Mouse (Mus musculus): Measurements from ENCODE around the gene Fbxo3. TPM values are rescaled to one million over a fixed set of nuclear protein-coding genes. Genes with fewer than 3 reads are reported as not detected.
"Not testable (repeated sequence)": the region's sequence is repeated elsewhere in the genome, so short reads cannot be mapped to it uniquely, and the experiment has no call there.

Fbxo3 gene
- total RNA-seq, 4 experiments from 2014 or later, result 46.4 to 51.8 (median 49.5) TPM

- no peak for DNase-seq (ENCODE audit: low spot score in 2 of 2)
Measured at GRCm38 (mm10) chr2:104036316-104036715, 8.8 kb downstream of the Fbxo3 start.

GRCm38 (mm10) chr2:104038236-104038635 lies 10.7 kb downstream of the Fbxo3 start:
- DNase-seq (ENCODE audit: low spot score in 2 of 2), result no peak

- DNase-seq (ENCODE audit: low spot score in 2 of 2), result no peak
Measured at GRCm38 (mm10) chr2:104041632-104042031, 14.1 kb downstream of the Fbxo3 start.

- no peak for DNase-seq (ENCODE audit: low spot score in 2 of 2)
Measured at GRCm38 (mm10) chr2:104042766-104043165, 15.2 kb downstream of the Fbxo3 start.

- no peak for DNase-seq (ENCODE audit: low spot score in 2 of 2)
Measured at GRCm38 (mm10) chr2:104043624-104044478, 16.3 kb downstream of the Fbxo3 start.

GRCm38 (mm10) chr2:104044479-104045080 lies 17.1 kb downstream of the Fbxo3 start:
- peak in 1 of 2 experiments; percentile 34 for DNase-seq (ENCODE audit: low spot score in 2 of 2)

- no peak for DNase-seq (ENCODE audit: low spot score in 2 of 2)
Measured at GRCm38 (mm10) chr2:104058381-104058780, 30.9 kb downstream of the Fbxo3 start.

- no peak for DNase-seq (ENCODE audit: low spot score in 2 of 2)
Measured at GRCm38 (mm10) chr2:104058954-104059353, 31.4 kb downstream of the Fbxo3 start.

GRCm38 (mm10) chr2:104059786-104060185 lies 32.3 kb downstream of the Fbxo3 start:
- DNase-seq (ENCODE audit: low spot score in 2 of 2), result no peak

GRCm38 (mm10) chr2:104060996-104061395 lies 33.5 kb downstream of the Fbxo3 start:
- DNase-seq (ENCODE audit: low spot score in 2 of 2), result no peak

- DNase-seq (ENCODE audit: low spot score in 2 of 2), result no peak
Measured at GRCm38 (mm10) chr2:104062665-104063064, 35.1 kb downstream of the Fbxo3 start.

GRCm38 (mm10) chr2:104064152-104064551 lies 36.6 kb downstream of the Fbxo3 start:
- no peak for DNase-seq (ENCODE audit: low spot score in 2 of 2)

GRCm38 (mm10) chr2:104065526-104065925 lies 38.0 kb downstream of the Fbxo3 start, which contains the start of gene Gm10912:
TSS of gene Gm10912 (plus strand) at chr2:104065826.
- DNase-seq (ENCODE audit: low spot score in 2 of 2), result not testable (repeated sequence)

- DNase-seq (ENCODE audit: low spot score in 2 of 2), result not testable (repeated sequence)
Measured at GRCm38 (mm10) chr2:104068450-104068849, 40.9 kb downstream of the Fbxo3 start, which contains the start of gene Gm10799. TSS of gene Gm10799 (minus strand) at chr2:104068550.

GRCm38 (mm10) chr2:104069704-104070185 lies 42.2 kb downstream of the Fbxo3 start, which contains the start of gene Cd59b:
TSS of gene Cd59b (plus strand) at chr2:104069849.
- DNase-seq (ENCODE audit: low spot score in 2 of 2), result peak; percentile 15 to 30

GRCm38 (mm10) chr2:104078285-104078684 lies 50.8 kb downstream of the Fbxo3 start:
- not testable (repeated sequence) for DNase-seq (ENCODE audit: low spot score in 2 of 2)

- DNase-seq (ENCODE audit: low spot score in 2 of 2), result not testable (repeated sequence)
Measured at GRCm38 (mm10) chr2:104081436-104082050, 54.0 kb downstream of the Fbxo3 start.

- DNase-seq (ENCODE audit: low spot score in 2 of 2), result no peak
Measured at GRCm38 (mm10) chr2:104082474-104082873, 55.0 kb downstream of the Fbxo3 start.

- DNase-seq (ENCODE audit: low spot score in 2 of 2), result not testable (repeated sequence)
Measured at GRCm38 (mm10) chr2:104084027-104084426, 56.5 kb downstream of the Fbxo3 start.

- not testable (repeated sequence) for DNase-seq (ENCODE audit: low spot score in 2 of 2)
Measured at GRCm38 (mm10) chr2:104087562-104087961, 60.0 kb downstream of the Fbxo3 start.

GRCm38 (mm10) chr2:104093305-104093704 lies 65.8 kb downstream of the Fbxo3 start:
- no peak for DNase-seq (ENCODE audit: low spot score in 2 of 2)

All from gastrocnemius, adult 8-10 months (tissue).